Mouse (Mus musculus) urinary bladder, postnatal 4 days (tissue): ENCODE results near the gene Jam3.

Experiments used
- DNase-seq, 2 experiments: peaks; one replicate each; pipeline ENCODE4 v3.0.0; 2021 to 2022; ENCODE audit warnings: low spot score in 2 of 2

The Jam3 gene

GRCm38 (mm10) chr9:27111756-27112155 is 43.5 kb downstream of the Jam3 start:
- DNase-seq, result no peak

GRCm38 (mm10) chr9:27110681-27111080 is 44.5 kb downstream of the Jam3 start:
- no peak for DNase-seq

GRCm38 (mm10) chr9:27109533-27110514 is 45.4 kb downstream of the Jam3 start:
- DNase-seq, result no peak

GRCm38 (mm10) chr9:27108451-27108850 is 46.8 kb downstream of the Jam3 start:
- no peak for DNase-seq

- DNase-seq, result no peak
Measured at GRCm38 (mm10) chr9:27106081-27106480, 49.1 kb downstream of the Jam3 start.

DNA sequence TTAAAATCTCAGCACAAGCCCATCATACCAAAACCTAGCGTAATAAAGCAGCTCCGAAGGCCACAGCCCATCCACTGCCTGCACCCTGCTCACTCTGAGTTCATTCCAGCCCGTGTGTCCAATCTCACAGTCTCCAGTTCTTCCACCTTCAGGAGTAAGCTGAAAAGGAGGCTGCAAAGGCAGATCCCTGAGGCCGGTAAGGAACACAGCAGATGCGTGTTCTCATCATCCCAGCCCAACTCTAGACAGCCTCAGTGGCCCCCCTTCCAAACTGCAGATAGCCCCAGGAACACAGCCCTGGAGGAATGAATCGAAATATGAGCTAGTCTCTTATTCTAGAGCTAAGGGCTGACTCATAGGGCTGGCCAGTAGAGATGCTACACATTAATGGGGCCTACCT is 53.8 kb downstream of the Jam3 start:
- DNase-seq, result no peak

- no peak for DNase-seq
Measured at GRCm38 (mm10) chr9:27099474-27099873, 55.7 kb downstream of the Jam3 start.

DNA sequence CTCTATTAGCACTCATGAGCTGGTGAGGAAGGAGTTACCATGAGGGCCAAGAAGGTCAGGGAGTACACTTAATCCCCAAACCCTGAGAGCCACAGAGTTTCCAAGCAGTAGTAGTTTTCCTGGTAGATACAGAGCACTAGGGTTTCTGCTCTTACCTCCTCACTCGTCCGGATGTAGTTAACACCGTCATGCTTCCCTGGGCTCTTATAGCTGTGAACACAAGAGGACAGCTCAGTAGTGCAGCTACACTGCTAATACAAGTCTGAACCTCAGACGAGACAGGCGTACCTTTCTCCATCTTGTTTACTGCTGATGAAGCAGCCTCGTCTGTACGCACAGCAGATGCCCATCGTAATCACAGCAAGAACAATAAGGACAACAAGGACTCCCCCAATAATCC is 56.7 kb downstream of the Jam3 start:
- no peak for DNase-seq

DNA sequence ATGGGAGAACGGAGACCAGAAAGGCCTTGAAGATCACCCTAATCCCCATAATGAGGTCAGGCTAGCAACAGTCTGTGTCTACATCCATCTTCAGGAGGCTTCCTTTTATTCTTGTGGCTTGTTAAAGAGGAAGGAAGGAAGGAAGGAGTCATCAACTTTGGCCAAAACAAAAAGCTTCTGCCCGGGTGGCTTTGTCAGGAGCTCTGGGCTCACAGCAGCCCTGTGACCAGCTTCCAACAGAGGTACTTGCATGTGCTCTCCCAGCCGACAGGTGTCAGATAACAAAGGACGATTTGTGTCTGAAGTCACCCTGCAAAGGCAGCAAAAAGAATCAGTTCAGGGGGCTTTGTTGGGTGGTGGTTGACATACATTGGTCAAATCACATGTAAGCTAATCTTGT is 57.1 kb downstream of the Jam3 start:
- no peak for DNase-seq

GRCm38 (mm10) chr9:27092916-27093315 is 62.3 kb downstream of the Jam3 start:
- DNase-seq, result peak in 1 of 2 experiments; percentile 22

DNA sequence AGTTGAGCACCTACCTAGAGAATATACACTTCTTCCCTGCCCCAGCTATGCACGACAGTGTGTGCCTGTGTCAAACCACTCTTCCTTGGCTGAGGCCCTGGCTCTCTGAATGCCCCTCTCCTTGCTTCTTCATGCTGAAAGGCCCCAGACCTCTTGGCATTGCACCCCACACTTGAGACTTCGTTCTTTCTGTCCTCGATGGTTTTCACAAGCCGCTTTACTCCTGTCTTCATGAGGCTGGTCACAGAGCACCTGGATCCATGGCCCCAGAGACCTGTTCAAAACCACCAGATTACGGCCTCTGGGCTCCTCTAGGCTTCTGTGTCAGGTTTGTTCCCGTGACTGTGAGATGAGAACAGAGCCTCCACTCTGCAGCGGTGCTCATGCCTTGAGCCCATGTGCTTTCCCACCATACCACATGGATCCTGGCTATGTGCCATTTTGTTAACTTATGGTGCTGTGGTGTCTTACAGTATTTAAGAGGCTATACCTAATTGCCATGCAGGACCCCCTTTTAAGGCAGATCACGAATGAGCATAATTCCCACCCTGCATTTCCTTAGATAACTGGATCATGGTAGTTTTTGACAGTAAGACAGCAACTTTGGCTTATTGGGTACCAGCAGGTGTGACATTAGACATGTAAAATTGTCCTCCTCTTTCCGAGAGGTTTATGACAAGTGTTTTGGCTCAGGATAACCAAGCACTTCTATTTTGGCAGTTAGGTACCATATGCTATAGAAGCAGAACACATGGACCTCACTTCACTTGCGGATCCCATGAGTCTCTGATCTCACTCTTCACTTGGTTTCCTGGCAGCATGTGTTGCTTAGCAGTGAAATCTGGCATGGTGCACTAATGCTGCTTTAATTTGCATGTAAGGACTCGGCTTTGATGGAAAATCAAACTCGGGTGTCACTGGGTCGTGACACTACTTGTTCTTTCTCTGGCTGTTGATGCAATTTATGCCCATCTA is 64.1 kb downstream of the Jam3 start:
- no peak for DNase-seq

GRCm38 (mm10) chr9:27090134-27090533 is 65.1 kb downstream of the Jam3 start:
- peak in 1 of 2 experiments; percentile 5 for DNase-seq

- DNase-seq, result no peak
Measured at GRCm38 (mm10) chr9:27087402-27087801, 67.8 kb downstream of the Jam3 start.

DNA sequence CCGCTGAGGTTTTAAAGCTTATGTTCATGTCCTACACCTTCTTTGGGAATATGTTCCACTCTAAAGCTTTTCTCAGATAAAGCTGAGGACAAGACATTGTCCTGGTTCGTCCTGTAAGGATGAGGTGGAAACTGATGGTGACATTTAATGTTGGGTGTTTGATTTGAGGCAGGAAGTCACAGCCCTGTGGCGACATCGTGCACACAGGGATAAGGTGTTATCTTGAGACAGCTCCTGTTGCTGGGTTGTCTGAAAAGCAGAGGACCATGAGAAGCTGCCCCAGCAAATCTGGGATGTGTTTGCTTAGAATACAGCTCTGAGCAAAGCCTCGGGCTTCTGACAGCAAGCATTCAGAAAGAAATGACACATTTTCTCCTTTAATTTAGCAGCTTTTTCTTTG is 69.0 kb downstream of the Jam3 start:
- DNase-seq, result no peak

DNA sequence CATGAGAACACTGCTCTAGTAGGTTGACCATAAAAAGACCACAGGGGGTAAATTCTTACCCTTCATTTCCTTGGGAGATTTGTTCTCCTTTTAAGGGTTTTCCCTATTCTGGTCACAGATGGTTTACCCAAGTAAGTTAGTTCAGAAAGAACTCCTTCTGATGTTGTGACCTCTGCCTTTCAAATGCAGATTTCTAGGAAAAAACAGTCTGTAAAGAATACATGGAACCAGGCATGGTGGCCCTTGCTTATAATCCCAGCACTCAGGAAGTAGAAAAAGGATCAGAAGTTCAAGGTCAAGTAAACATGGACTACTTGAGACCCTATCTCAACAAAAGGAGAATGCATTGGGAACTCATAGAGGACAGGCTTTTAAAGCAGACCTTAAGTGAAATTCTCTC is 79.4 kb downstream of the Jam3 start:
- no peak for DNase-seq

DNA sequence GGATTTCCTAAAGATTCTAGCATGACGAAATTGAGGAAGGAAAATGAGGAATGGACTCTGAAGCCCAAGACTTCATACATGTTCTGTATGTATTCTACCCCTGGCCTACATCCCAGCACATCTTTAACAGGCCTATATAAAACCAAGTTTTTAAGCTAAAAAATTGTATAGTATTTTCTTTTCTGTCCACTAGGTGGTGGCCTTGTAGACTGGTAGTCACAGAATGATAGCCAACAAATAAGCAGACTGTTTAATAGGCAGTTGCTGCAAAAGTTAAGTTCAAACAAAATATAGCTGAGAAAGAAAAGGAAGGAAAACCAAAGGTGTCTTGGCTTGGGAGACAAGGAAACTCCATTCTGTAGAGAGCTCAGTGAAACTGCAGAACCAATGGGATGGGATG is 80.5 kb downstream of the Jam3 start:
- no peak for DNase-seq

GRCm38 (mm10) chr9:27070895-27071294 is 84.3 kb downstream of the Jam3 start:
- DNase-seq, result no peak

DNA sequence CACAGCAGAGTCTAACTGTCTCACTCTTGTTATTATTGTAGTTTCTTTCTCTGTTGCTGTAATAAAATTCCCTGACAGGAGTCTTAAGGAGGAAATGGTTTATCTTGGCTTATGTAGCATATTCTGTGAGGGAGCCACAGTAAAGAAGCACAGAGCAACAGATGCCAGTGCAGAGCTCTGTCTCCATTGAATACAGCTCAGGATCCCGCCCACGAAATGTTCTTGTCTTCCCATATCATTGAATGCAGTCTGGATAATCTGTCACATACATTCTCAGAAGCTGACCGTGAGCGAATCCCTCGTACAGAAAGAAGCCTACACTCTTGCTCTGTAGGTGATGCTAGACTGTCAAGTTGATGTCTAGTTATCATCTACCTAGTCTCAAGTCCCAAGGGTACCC is 96.9 kb downstream of the Jam3 start:
- DNase-seq, result no peak

DNA sequence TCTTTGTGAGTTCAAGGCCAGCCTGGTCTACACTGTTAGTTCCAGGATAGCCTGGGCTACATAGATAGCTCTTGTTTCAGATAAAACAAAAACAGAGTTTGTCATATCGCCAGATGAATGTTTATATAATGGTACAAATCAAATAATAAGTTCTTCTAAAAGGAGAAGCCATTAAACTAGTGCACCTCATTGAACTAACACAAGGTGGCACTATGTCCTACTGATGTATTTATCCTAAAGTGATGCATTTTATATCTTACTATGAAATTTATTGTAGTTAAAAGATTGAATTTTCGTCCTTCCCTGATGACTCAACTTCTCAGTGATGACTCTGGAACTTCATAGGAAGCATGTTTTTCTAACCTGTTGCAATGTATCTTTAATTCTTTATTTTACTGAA is 105.7 kb downstream of the Jam3 start:
- no peak for DNase-seq
